Mouse (Mus musculus) megakaryocyte, embryonic 14.5 days (primary cell): ENCODE data around the gene Fastkd3. TPM values are rescaled to one million over a fixed set of nuclear protein-coding genes. Genes with fewer than 3 reads are reported as not detected.
"Not testable (repeated sequence)": the region's sequence is repeated elsewhere in the genome, so short reads cannot be mapped to it uniquely, and the experiment has no call there.

Experiments used
- H3K27me3 ChIP-seq: replicated peaks from 2 replicates; pipeline ENCODE3; 2012; ENCODE audit warnings: inconsistent platforms
- H3K36me3 ChIP-seq: replicated peaks from 2 replicates; pipeline ENCODE3; 2012; ENCODE audit warnings: low read length, inconsistent platforms, mixed read lengths
- H3K4me1 ChIP-seq: 2 replicates; pipeline ENCODE4 v1.6.1; 2012; ENCODE audit warnings: inconsistent platforms
- H3K4me3 ChIP-seq: replicated peaks from 2 replicates; pipeline ENCODE3; 2012; ENCODE audit warnings: moderate library complexity, mild to moderate bottlenecking, inconsistent platforms
- H3K9me3 ChIP-seq: 2 replicates; pipeline ENCODE4 v1.6.1; 2012; ENCODE audit warnings: inconsistent platforms
- FLI1 ChIP-seq: IDR thresholded peaks from 2 replicates; pipeline ENCODE4 v1.6.1; 2012; ENCODE audit warnings: low read length, inconsistent platforms, mixed read lengths
- GATA1 ChIP-seq: IDR thresholded peaks from 3 replicates; pipeline ENCODE4 v1.6.1; 2012; ENCODE audit warnings: mixed read lengths, low read length, inconsistent platforms, borderline replicate concordance
- polyA plus RNA-seq: library from polyadenylated mRNA; stranded (reverse); fragments of >175 nt; gene quantifications from 2 replicates; pipeline ENCODE4 v1.2.3, GENCODE M21; 2012; ENCODE audit warnings: low replicate concordance; ENCODE audit not compliant: insufficient read depth

The Fastkd3 gene
- polyA plus RNA-seq, result 0.28 TPM in 1 of 2 replicates, not detected in the other

- peaks cover 26% of the 10 kb centered on the region for H3K4me1 ChIP-seq
- H3K27me3 ChIP-seq, result no peaks in the 10 kb centered on the region
- peak within 1 kb of the TSS; percentile 94 for H3K4me3 ChIP-seq
- H3K9me3 ChIP-seq, result no peaks in the 10 kb centered on the region
- TF ChIP-seq GATA1 (no peak), FLI1 (no peak)
- peaks cover 63% of the 10 kb centered on the region for H3K36me3 ChIP-seq
Measured at GRCm38 (mm10) chr13:68581747-68582516, at the start of gene Fastkd3, which contains the start of gene Mtrr. Fastkd3 (plus strand) TSS chr13:68582234. Mtrr (minus strand) TSS chr13:68582149.

DNA sequence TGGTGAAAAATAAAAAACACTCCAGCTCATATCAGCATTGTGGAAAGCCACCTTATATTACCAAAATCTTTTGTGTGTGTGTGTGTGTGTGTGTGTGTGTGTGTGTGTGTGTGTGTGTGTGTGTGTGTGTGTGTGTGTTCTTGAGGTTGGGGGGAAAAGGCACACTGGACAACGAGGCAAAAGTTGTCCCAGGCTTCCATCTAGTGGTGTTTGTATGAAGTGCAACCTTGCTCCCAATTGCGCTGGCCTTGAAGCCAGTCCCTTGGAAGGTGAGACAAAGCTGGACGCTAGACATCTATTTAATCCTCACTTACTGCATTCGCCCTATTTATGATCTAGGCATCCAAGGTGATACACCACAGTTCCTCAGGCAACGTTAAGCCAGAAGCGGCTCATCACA, 28.6 kb upstream of the Fastkd3 start:
- not testable (repeated sequence) for H3K9me3 ChIP-seq, H3K4me3 ChIP-seq, H3K4me1 ChIP-seq, H3K27me3 ChIP-seq, H3K36me3 ChIP-seq

- Histone ChIP-seq H3K27me3 (no peaks in the 10 kb centered on the region), H3K4me3 (no peak overlapping the region), H3K9me3 (no peaks in the 10 kb centered on the region), H3K4me1 (no peaks in the 10 kb centered on the region), H3K36me3 (peaks cover 93% of the 10 kb centered on the region)
- no peak for TF ChIP-seq FLI1
- no peak for TF ChIP-seq GATA1
Measured at GRCm38 (mm10) chr13:68568110-68568509, 13.9 kb upstream of the Fastkd3 start.

DNA sequence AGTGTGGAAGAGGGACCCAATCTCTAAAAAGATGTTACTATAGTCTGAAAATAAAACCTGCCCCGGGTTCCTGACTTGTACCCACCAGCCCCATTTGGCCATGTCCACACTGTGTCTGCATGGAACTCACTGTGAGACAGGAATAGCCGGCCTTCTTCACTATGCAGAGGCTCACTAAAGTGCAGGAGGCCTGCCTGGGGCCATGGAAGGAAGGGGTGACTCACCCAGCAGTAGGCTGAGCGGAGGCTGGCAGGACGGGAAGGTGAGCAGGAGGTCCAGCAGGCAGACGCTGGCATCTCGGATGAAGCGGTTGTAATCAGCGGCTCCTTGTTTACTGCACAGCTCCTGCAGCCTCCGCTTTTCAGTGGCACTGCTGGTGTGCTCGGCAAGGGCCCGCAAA, 13.5 kb upstream of the Fastkd3 start:
- Histone ChIP-seq H3K9me3 (no peaks in the 10 kb centered on the region), H3K36me3 (peaks cover 93% of the 10 kb centered on the region), H3K4me1 (no peaks in the 10 kb centered on the region), H3K4me3 (no peak overlapping the region), H3K27me3 (no peaks in the 10 kb centered on the region)
- TF ChIP-seq GATA1, result no peak
- no peak for TF ChIP-seq FLI1

DNA sequence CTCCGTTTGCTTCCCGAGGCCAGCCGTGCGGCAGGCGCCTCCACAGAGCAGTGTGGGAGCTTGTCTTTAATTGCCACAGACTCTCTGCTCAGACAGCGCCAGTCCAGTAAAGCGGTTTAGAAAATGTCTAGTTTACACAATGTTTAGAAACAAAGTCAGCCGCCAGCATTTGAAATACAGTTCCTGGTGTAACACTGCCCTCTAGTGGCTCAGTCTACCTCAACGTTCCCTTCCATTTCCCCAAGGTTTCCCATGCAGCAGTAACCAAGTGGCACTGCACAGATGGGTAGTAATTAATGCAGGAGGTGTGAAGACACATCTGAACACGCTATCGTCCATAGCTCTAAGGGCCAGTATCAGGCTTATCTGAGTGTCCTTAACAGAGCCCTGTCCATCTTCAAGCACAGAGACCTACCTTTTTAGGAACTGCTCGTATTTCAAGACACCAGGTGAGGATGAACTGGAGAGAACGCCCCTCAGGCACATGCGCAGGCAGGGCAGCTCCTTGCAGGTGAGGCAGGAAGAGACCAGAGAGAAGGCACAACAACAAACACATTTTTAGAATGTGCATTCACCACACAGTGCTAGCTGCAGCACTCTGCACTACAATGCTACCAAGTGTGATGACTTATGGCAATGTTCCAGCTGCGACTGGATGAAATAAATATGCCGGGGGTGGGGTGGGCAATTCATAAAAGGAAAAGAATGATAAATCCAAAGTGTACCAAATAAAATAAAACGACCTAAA, 12.3 kb upstream of the Fastkd3 start:
- no peaks in the 10 kb centered on the region for H3K27me3 ChIP-seq
- H3K36me3 ChIP-seq, result peaks cover 90% of the 10 kb centered on the region

DNA sequence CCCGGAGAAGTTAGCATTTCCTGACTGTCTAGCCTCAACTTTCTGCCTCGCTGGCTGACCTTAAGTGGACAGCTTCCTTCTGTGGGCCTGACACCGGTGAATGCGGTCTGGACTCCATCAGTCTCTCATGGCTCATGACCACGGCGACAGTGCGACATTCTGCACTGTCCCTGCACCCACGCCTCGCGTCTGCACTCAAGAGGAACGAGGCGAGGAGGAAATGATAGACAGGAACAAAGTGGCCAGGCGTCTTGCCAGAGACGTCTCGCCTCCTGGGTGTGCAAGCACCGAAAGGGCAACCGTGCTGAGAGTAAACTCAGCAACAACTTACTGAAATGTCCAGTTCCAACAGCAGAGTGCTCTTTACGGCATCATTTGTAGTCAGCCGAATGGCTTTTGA, 9.8 kb upstream of the Fastkd3 start:
- no peaks in the 10 kb centered on the region for H3K9me3 ChIP-seq
- H3K4me3 ChIP-seq, result no peak overlapping the region
- H3K4me1 ChIP-seq, result no peaks in the 10 kb centered on the region
- H3K27me3 ChIP-seq, result no peaks in the 10 kb centered on the region
- peaks cover 90% of the 10 kb centered on the region for H3K36me3 ChIP-seq
- no peak for TF ChIP-seq GATA1
- no peak for TF ChIP-seq FLI1

More for the DNA sequence above, 12.3 kb upstream of the Fastkd3 start:
- Histone ChIP-seq H3K4me1 (no peaks in the 10 kb centered on the region), H3K4me3 (no peak overlapping the region), H3K9me3 (no peaks in the 10 kb centered on the region)
- TF ChIP-seq FLI1, result no peak
- no peak for TF ChIP-seq GATA1

DNA sequence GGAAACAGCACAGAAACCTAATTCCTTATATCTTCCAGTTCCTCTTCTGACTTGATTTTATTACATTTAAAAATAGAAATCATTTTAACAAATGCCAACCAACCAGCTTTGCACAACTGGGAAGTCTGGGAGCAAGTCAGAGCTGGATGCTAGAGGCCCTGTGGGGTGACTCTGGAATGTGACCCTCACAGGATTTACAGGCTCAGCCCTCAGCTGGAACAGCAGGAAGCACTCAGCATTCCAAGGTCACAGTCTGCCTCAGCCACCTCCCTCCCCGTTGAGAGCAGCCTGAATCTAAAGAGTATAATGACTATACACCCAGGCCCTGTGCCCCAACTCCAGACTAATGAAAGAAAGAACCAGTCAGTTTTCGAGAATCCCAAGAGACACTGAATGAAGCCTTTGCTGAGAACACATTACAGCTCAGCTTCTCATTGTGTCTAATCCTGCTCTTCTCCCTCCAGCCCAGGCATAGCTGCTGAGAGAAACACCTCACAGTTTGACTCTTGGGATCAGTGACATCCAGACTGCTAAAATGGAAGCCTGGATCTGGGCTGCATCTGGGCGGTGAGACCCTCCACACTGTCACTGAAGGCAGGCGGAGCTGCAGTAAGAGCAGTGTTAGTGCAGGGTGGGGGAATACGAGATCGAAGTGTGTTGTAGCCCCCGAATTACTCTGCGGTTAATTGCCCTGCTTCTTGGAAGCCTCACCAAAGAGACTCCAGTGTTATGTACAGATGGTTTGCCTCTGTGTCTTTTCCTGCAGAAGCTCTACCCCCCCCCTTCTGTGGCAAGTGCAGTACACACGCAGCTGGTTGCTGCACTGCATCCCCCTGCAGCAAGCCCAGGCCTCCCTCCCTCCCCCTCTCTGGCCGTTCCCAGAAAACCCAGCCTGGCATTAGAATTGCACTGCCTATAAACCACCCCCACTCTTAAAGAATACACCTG, 8.8 kb upstream of the Fastkd3 start:
- no peak overlapping the region for H3K4me3 ChIP-seq
- no peaks in the 10 kb centered on the region for H3K4me1 ChIP-seq
- TF ChIP-seq FLI1 (no peak), GATA1 (no peak)
- no peaks in the 10 kb centered on the region for H3K27me3 ChIP-seq
- peaks cover 92% of the 10 kb centered on the region for H3K36me3 ChIP-seq
- H3K9me3 ChIP-seq, result no peaks in the 10 kb centered on the region

GRCm38 (mm10) chr13:68574398-68574797, 7.6 kb upstream of the Fastkd3 start:
- H3K4me1 ChIP-seq, result no peaks in the 10 kb centered on the region
- no peaks in the 10 kb centered on the region for H3K27me3 ChIP-seq
- TF ChIP-seq GATA1 (no peak), FLI1 (no peak)
- no peaks in the 10 kb centered on the region for H3K9me3 ChIP-seq
- H3K36me3 ChIP-seq, result peaks cover 90% of the 10 kb centered on the region
- no peak overlapping the region for H3K4me3 ChIP-seq

DNA sequence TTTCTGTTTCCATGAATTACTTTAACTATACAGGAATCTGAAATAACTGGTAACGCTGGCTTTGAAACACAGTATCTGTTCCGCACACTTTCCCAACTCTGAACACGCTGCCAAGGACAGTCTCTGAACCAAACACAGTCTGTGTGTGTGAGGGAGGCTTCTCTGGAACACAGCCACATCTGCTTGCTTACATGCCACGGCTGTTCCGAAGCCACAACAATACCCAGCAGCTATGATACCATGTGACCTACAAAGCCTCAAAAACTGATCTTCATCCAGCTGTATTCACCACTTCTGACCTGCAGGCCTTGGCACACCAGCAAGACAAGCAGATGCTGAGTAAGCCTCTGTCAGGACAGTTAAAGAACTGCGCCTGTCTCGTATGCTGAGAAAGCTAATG, 4.1 kb upstream of the Fastkd3 start:
- H3K36me3 ChIP-seq, result peaks cover 68% of the 10 kb centered on the region

More for the DNA sequence above, 4.1 kb upstream of the Fastkd3 start:
- H3K4me3 ChIP-seq, result no peak overlapping the region
- no peaks in the 10 kb centered on the region for H3K27me3 ChIP-seq
- no peaks in the 10 kb centered on the region for H3K9me3 ChIP-seq
- peaks cover 13% of the 10 kb centered on the region for H3K4me1 ChIP-seq
- TF ChIP-seq FLI1 (no peak), GATA1 (no peak)
